Mouse (Mus musculus): ENCODE results near the gene Abcb4.
"Not testable (repeated sequence)": the region's sequence is repeated elsewhere in the genome, so short reads cannot be mapped to it uniquely, and the experiment has no call there.

Gene Abcb4

GRCm38 (mm10) chr5:9000006-9000405 lies 106.5 kb downstream of the Abcb4 start:
- DNase-seq = not testable (repeated sequence)

- DNase-seq = not testable (repeated sequence)
Measured at GRCm38 (mm10) chr5:9006585-9006984, 113.1 kb downstream of the Abcb4 start.

All from cerebellum, adult 18-20 months (tissue).